Mouse (Mus musculus): Measurements from ENCODE around the gene Ccdc154.
"Not testable (repeated sequence)": the region's sequence is repeated elsewhere in the genome, so short reads cannot be mapped to it uniquely, and the experiment has no call there.

Ccdc154 gene

GRCm38 (mm10) chr17:25162161-25162560 is at the start of gene Ccdc154:
Ccdc154 (plus strand) TSS chr17:25162461.
- in situ Hi-C loops (cut with MboI, MseI): no loop called here

- in situ Hi-C loops (cut with MboI, MseI): loop anchor here (5.0 kb wide), 1 partner anchor 157 kb away; the partner anchor contains the start of gene Ube2i
Observed at GRCm38 (mm10) chr17:25114908-25115645, 47.2 kb upstream of the Ccdc154 start.

- in situ Hi-C loops (cut with MboI, MseI): no loop called here
Observed at GRCm38 (mm10) chr17:25115664-25116432, 46.4 kb upstream of the Ccdc154 start, which contains the start of gene Telo2. Telo2 (minus strand) TSS chr17:25115967.

GRCm38 (mm10) chr17:25117263-25117662 is 45.0 kb upstream of the Ccdc154 start:
- in situ Hi-C loops (cut with MboI, MseI): no loop called here

GRCm38 (mm10) chr17:25120406-25120805 is 41.9 kb upstream of the Ccdc154 start, which contains the start of gene Ptx4:
Ptx4 (plus strand) TSS chr17:25120760.
- in situ Hi-C loops (cut with MboI, MseI): no loop called here

GRCm38 (mm10) chr17:25123979-25124378 is 38.3 kb upstream of the Ccdc154 start:
- in situ Hi-C loops (cut with MboI, MseI): no loop called here

- in situ Hi-C loops (cut with MboI, MseI): not testable (repeated sequence)
Observed at GRCm38 (mm10) chr17:25125442-25126060, 36.7 kb upstream of the Ccdc154 start.

- in situ Hi-C loops (cut with MboI, MseI): no loop called here
Observed at GRCm38 (mm10) chr17:25127079-25127478, 35.2 kb upstream of the Ccdc154 start.

- in situ Hi-C loops (cut with MboI, MseI): no loop called here
Observed at GRCm38 (mm10) chr17:25127681-25128080, 34.6 kb upstream of the Ccdc154 start.

- in situ Hi-C loops (cut with MboI, MseI): no loop called here
Observed at GRCm38 (mm10) chr17:25130060-25130459, 32.2 kb upstream of the Ccdc154 start.

GRCm38 (mm10) chr17:25133275-25133698 is 29.0 kb upstream of the Ccdc154 start, which contains the start of gene Clcn7:
Clcn7 (plus strand) TSS chr17:25133391.
- in situ Hi-C loops (cut with MboI, MseI): no loop called here

GRCm38 (mm10) chr17:25135622-25136021 is 26.6 kb upstream of the Ccdc154 start:
- in situ Hi-C loops (cut with MboI, MseI): no loop called here

- in situ Hi-C loops (cut with MboI, MseI): no loop called here
Observed at GRCm38 (mm10) chr17:25138803-25139202, 23.5 kb upstream of the Ccdc154 start.

- in situ Hi-C loops (cut with MboI, MseI): no loop called here
Observed at GRCm38 (mm10) chr17:25139960-25140359, 22.3 kb upstream of the Ccdc154 start.

GRCm38 (mm10) chr17:25163387-25163786 is 1.1 kb downstream of the Ccdc154 start:
- in situ Hi-C loops (cut with MboI, MseI): no loop called here

GRCm38 (mm10) chr17:25164770-25165169 is 2.5 kb downstream of the Ccdc154 start:
- in situ Hi-C loops (cut with MboI, MseI): no loop called here

GRCm38 (mm10) chr17:25165970-25166671 is 3.9 kb downstream of the Ccdc154 start:
- in situ Hi-C loops (cut with MboI, MseI): no loop called here

- in situ Hi-C loops (cut with MboI, MseI): no loop called here
Observed at GRCm38 (mm10) chr17:25169706-25170105, 7.4 kb downstream of the Ccdc154 start.

- in situ Hi-C loops (cut with MboI, MseI): no loop called here
Observed at GRCm38 (mm10) chr17:25172558-25172957, 10.3 kb downstream of the Ccdc154 start.

GRCm38 (mm10) chr17:25175411-25175810 is 13.2 kb downstream of the Ccdc154 start, which contains the start of gene Gm38655:
Gm38655 (minus strand) TSS chr17:25175471.
- in situ Hi-C loops (cut with MboI, MseI): no loop called here

- in situ Hi-C loops (cut with MboI, MseI): loop anchor here (5.0 to 10.0 kb wide), 2 partner anchors 94 to 1762 kb away; partner anchors contain the start of gene Syngap1
Observed at GRCm38 (mm10) chr17:25183232-25183631, 21.0 kb downstream of the Ccdc154 start.
